Mouse (Mus musculus): Measurements from ENCODE around the gene Zyg11a.

GRCm38 (mm10) chr4:108163291-108163690, 54.6 kb downstream of the Zyg11a start:
- TF ChIP-seq TCF12 (IDR thresholded peaks at IDR 0.05; ENCODE audit: insufficient read depth, poor library complexity, severe bottlenecking) (no peak), POLR2A (IDR thresholded peaks at IDR 0.05; ENCODE audit: insufficient read length, low read depth) (no peak), MYOG (IDR thresholded peaks at IDR 0.05; ENCODE audit: control insufficient read depth in 1 of 3, insufficient read depth in 1 of 3, insufficient read length in 2 of 3, low read depth in 2 of 3) (no peak), E2F4 (IDR thresholded peaks at IDR 0.05; ENCODE audit: insufficient read depth) (no peak), USF1 (IDR thresholded peaks at IDR 0.05; ENCODE audit: low read depth) (no peak), REST (IDR thresholded peaks at IDR 0.05; ENCODE audit: insufficient read depth, insufficient read length) (no peak), SRF (IDR thresholded peaks at IDR 0.05; ENCODE audit: control insufficient read depth, insufficient read length, low read depth) (no peak), CEBPB (IDR thresholded peaks at IDR 0.05; ENCODE audit: insufficient read depth, poor library complexity, severe bottlenecking) (no peak), POLR2AphosphoS2 (IDR thresholded peaks at IDR 0.05; ENCODE audit: insufficient read length, low read depth) (no peak)
